Mouse (Mus musculus) megakaryocyte, adult 5-6 weeks (primary cell): ENCODE results near the gene Zap70. TPM values are rescaled to one million over a fixed set of nuclear protein-coding genes. Genes with fewer than 3 reads are reported as not detected.

ENCODE experiments used
- ATAC-seq: 2 replicates; pipeline ENCODE4 v1.8.0; 2016; ENCODE audit warnings: mild to moderate bottlenecking, inconsistent platforms; ENCODE audit not compliant: poor library complexity, severe bottlenecking
- total RNA-seq, 2 experiments: library from RNA; stranded (forward) in 1 of 2; stranded (reverse) in 1 of 2; fragments of 153-499, 151-499 nt in 1 of 2; fragments of 221-1000, 200-1000 nt in 1 of 2; gene quantifications; 2 replicates each; pipeline versions ENCODE4 v1.2.3 to v1.2.4; 2015 to 2017

The Zap70 gene
- total RNA-seq, 2 experiments from 2014 or later: 0.71 to 0.77 TPM

- ATAC-seq: no peak
Measured at GRCm38 (mm10) chr1:36824356-36824755, 62.8 kb downstream of the Zap70 start.

- no peak for ATAC-seq
Measured at GRCm38 (mm10) chr1:36830913-36831866, 69.6 kb downstream of the Zap70 start.

Other genes starting within 250 kb of the Zap70 start
- gene Cnnm3, start 249.9 kb upstream of the Zap70 start, total RNA-seq (2015): 14.4 and 15.1 TPM in 2 replicates
- 6.8 and 11.1 TPM in 2 replicates for gene Cnnm3, start 249.9 kb upstream of the Zap70 start, total RNA-seq (2017)
- gene Ankrd23, start 224.9 kb upstream of the Zap70 start, total RNA-seq (2015): 2.3 and 2.4 TPM in 2 replicates
- 2.2 and 9.8 TPM in 2 replicates for gene Ankrd23, start 224.9 kb upstream of the Zap70 start, total RNA-seq (2017)
- gene Gm42417, start 222.4 kb upstream of the Zap70 start, total RNA-seq (2015): not detected in 2 replicates
- not detected in 2 replicates for gene Gm42417, start 222.4 kb upstream of the Zap70 start, total RNA-seq (2017)
- gene Ankrd39, start 214.4 kb upstream of the Zap70 start, total RNA-seq (2015): 3.6 and 4.9 TPM in 2 replicates
- gene Ankrd39, start 214.4 kb upstream of the Zap70 start, total RNA-seq (2017): 2.2 and 2.9 TPM in 2 replicates
- 1.5 and 2.1 TPM in 2 replicates for gene Sema4c, start 203.4 kb upstream of the Zap70 start, total RNA-seq (2015)
- 1.8 and 3.6 TPM in 2 replicates for gene Sema4c, start 203.4 kb upstream of the Zap70 start, total RNA-seq (2017)
- 0.62 TPM in 1 of 2 replicates, not detected in the other for gene Fam178b, start 78.6 kb upstream of the Zap70 start, total RNA-seq (2015)
- gene Fam178b, start 78.6 kb upstream of the Zap70 start, total RNA-seq (2017): not detected in 2 replicates
- 370 and 491 TPM in 2 replicates for gene Cox5b, start 70.3 kb upstream of the Zap70 start, total RNA-seq (2015)
- 820 and 835 TPM in 2 replicates for gene Cox5b, start 70.3 kb upstream of the Zap70 start, total RNA-seq (2017)
- 0.33 TPM in 1 of 2 replicates, not detected in the other for gene 4933424G06Rik, start 51.6 kb upstream of the Zap70 start, total RNA-seq (2015)
- gene 4933424G06Rik, start 51.6 kb upstream of the Zap70 start, total RNA-seq (2017): not detected in 2 replicates
- 14.0 and 17.4 TPM in 2 replicates for gene Actr1b, start 47.4 kb upstream of the Zap70 start, total RNA-seq (2015)
- gene Actr1b, start 47.4 kb upstream of the Zap70 start, total RNA-seq (2017): 34.7 and 37.7 TPM in 2 replicates
- gene Tmem131, start 181.9 kb downstream of the Zap70 start, total RNA-seq (2015): 65.6 and 68.7 TPM in 2 replicates
- gene Tmem131, start 181.9 kb downstream of the Zap70 start, total RNA-seq (2017): 20.3 and 32.8 TPM in 2 replicates